Mouse (Mus musculus) CD4-positive, CD25-positive, alpha-beta regulatory T cell, adult 2 months (primary cell): ENCODE measurements around the gene Gm11037.
A peak's percentile ranks its signal among the peaks of the same experiment; 100 is the strongest.
"Not testable (repeated sequence)": the region's sequence is repeated elsewhere in the genome, so short reads cannot be mapped to it uniquely, and the experiment has no call there.

Experiments used
- DNase-seq: peaks from one replicate; pipeline ENCODE4 v3.0.0-alpha.2; 2012; ENCODE audit warnings: low read depth, low spot score

Gm11037 gene

GRCm38 (mm10) chr2:131132930-131133547 lies at the start of gene Gm11037:
Gene Gm11037, plus strand, starts transcription at chr2:131133497.
- DNase-seq = no peak

DNA sequence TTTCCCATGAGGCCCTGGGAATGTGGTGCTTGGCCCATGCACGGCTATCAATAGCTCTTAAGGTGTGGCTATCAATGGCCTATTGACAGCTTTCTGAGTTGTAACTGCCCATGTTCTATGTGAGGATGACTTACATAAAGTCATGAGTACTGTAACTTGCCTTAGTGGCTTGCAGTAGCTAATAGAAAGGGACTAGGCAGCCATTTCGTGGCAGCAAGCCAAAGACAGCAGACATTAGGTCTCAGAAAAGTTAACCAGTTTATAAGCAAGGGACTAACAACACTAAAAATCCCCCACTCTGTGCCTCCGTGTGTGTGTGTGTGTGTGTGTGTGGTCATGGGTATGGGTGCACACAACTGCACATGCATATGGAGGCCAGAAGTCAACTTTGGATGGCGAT lies 49.1 kb upstream of the Gm11037 start:
- DNase-seq = no peak

GRCm38 (mm10) chr2:131086667-131087390 lies 46.5 kb upstream of the Gm11037 start, which contains the start of gene Siglec1:
Gene Siglec1, minus strand, starts transcription at chr2:131086765.
- DNase-seq = no peak

DNA sequence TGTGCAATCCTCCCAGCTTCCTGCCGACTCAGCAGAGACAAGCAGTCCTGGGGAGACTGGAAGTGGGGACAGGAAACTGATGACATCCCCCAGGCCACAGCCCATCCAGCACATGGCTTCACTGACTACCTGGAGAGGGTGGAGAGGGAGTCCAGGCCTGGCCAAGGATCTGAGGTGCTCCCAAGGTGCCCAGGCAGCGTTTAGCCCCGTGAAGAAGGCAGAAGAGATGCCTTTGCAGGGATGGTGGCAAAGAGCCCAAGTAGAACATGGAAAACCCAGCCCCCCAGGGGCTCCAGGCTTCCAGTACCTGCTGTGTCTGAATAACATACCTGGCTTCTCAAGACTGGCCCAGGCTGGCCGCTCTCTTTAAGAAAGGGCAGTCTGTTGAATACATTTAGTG lies 44.7 kb upstream of the Gm11037 start:
- no peak for DNase-seq

- DNase-seq = no peak
Measured at GRCm38 (mm10) chr2:131089634-131090033, 43.7 kb upstream of the Gm11037 start.

DNA sequence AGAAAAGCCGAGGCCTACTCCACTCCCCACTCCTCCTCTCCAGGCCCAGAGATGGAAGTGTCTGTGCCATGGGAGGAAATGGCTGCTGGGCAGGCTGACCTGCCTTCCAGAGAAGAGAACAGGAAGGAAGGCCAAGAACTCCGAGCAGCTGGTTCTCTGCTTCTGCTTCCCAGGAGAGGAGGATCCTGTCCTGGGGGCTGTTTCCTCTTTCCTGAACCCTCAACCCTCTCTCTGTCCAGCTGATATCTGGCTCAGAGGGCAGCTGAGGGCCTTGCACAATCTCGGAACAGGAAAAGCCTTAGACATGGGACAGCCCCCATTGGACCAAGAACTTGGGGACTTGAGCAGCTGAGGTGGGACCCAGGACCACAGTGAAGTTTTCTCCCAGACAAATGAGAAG lies 42.4 kb upstream of the Gm11037 start:
- DNase-seq = no peak

- no peak for DNase-seq
Measured at GRCm38 (mm10) chr2:131093577-131093976, 39.7 kb upstream of the Gm11037 start.

- DNase-seq = peak; percentile 85
Measured at GRCm38 (mm10) chr2:131094823-131095222, 38.5 kb upstream of the Gm11037 start.

GRCm38 (mm10) chr2:131096101-131096795 lies 37.0 kb upstream of the Gm11037 start:
- DNase-seq = peak; percentile 27

DNA sequence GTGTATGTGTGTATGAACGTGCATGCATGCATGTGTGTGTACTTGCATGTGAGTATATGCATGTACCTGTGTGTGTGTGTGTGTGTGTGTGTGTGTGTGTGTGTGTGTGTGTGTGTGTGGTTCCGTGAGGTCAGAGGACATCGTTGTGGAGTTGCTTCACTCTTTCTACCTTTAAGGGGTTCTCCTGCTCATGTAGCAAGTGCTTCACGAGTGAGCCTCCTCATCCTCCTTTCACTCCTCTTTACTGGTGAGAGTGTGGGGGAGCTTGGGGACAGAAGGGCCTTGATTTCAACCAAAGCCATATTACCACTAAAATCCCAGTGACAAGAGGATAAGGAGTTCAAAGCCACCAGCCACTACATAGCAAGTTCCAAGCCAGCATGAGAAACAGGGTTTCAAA lies 36.2 kb upstream of the Gm11037 start:
- no peak for DNase-seq

GRCm38 (mm10) chr2:131101530-131101929 lies 31.8 kb upstream of the Gm11037 start:
- DNase-seq = no peak

GRCm38 (mm10) chr2:131104021-131104420 lies 29.3 kb upstream of the Gm11037 start:
- no peak for DNase-seq

DNA sequence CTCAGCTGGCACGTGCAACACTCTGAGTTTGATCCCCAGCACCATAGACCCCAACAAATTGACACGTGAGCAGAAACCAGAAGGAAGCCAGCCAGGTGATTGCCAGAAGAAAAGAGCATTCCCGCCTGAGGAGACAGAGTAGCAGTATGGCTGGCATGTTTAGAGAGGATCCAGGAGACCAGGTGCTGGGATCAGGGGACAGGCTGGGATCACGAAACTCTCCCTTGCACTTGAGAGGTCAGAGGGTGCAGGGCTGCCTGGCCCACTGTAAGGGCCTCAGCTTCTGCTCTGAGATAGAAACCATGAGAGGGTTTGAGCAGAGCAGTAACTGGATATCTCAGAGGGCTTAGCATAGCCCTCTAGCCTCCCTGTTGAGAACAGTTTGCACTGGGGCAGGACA lies 28.2 kb upstream of the Gm11037 start:
- DNase-seq = not testable (repeated sequence)

GRCm38 (mm10) chr2:131105989-131106388 lies 27.3 kb upstream of the Gm11037 start:
- DNase-seq = no peak

- DNase-seq = no peak
Measured at GRCm38 (mm10) chr2:131118968-131119574, 14.2 kb upstream of the Gm11037 start.

DNA sequence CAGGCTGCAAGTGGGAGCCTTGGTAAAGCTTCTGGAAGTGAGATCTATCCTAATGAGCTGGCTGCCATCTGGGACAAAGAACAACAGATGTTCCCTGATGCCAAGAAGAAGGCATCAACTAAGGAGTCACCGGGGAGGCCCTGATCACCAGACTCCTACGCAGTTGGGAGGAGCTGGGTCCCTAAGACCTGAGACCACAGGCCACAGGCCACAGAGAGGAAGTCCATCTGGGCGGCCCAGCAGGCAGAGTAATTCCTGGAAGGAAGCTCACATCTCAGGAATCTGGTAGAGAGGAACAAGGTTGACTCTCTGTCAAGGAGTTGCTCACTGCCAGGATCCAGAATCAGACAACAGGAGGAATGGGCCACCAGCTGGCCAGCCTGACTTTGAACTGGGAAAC lies 9.1 kb upstream of the Gm11037 start:
- DNase-seq = no peak

GRCm38 (mm10) chr2:131125157-131125963 lies 7.9 kb upstream of the Gm11037 start:
- DNase-seq = no peak

DNA sequence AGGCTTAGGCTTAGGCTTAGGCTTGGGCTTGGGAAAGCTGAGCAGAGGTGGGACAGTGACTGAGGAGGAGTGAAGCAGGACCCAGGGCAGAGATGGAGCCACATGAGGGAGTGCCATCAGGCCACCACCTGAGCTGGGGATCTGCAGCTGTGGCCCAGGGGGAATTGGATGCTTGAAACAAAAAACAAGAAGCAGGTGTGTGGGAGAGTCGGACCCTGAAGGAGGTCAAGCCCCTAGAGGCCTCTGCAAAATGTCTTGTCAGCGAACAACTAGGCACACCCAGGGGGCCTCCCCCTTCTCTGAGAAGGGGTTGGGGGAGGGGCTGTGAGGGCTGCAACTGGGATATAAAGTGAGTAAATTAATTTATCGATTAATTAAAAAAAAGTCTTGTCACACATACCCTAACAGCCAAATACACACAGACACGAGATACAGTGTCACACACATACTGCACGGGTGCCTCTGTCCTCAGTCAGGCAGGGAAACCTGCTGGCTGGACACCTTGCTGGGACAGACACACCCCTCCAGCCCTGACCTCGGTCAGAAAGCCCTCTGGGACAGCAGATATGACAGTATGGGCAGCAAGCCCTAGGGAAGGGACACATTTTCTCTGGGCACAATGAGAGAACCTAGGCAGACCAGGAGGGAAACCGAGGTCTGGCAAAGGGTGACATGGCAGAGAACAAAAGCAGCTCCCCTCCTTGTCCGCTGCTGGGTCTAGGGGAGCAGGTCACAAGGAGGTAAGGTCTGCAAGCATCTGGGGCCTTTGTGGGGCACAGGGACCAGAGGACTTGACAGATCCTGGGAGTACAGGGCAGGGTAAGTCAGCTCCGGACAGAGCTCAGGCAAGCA lies 7.1 kb upstream of the Gm11037 start:
- DNase-seq = no peak

- no peak for DNase-seq
Measured at GRCm38 (mm10) chr2:131127161-131127730, 6.1 kb upstream of the Gm11037 start, which contains the start of gene Hspa12b. Gene Hspa12b, plus strand, starts transcription at chr2:131127280.

DNA sequence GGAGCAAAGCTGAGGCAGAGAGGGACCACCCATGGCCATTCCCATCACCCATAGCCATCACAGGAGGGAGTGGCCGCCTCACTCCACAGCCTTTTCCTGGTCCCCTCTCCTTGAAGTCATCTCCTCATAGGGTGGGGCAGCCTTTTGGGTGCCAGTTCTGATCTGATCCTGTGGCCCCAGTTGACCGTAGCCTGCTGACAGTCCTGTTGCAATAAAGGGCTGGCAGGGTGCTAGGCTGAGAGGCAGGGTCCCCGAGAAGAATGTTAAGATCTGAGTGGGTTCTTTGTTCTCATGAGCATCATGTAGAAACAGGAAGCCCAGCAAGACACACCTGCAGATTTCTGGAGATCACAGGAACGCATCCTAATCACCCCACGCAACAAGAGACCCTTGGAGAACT lies 5.1 kb upstream of the Gm11037 start:
- DNase-seq = no peak
